Mouse (Mus musculus) ES-E14 (cell line): ENCODE data around the gene Kremen1.

Experiments
- CHD2 ChIP-seq: IDR thresholded peaks from 2 replicates; pipeline ENCODE4 v1.6.1; 2014; ENCODE audit warnings: mild to moderate bottlenecking, low read depth, low read length, inconsistent platforms
- HCFC1 ChIP-seq: IDR thresholded peaks from 2 replicates; pipeline ENCODE4 v1.6.1; 2012; ENCODE audit warnings: low read length, inconsistent platforms, borderline replicate concordance; ENCODE audit not compliant: insufficient read depth
- ZC3H11A ChIP-seq: IDR thresholded peaks from 2 replicates; pipeline ENCODE4 v1.6.1; 2012; ENCODE audit warnings: low read depth, mild to moderate bottlenecking, inconsistent platforms, low read length, borderline replicate concordance
- ZNF384 ChIP-seq: IDR thresholded peaks from 2 replicates; pipeline ENCODE4 v1.6.1; 2012; ENCODE audit warnings: low read depth, low read length, inconsistent platforms

- TF ChIP-seq ZC3H11A (no peak), ZNF384 (no peak), HCFC1 (no peak), CHD2 (no peak)
Observed at GRCm38 (mm10) chr11:5149955-5150354, 111.4 kb downstream of the Kremen1 start.
